Mouse (Mus musculus) liver, embryonic 12.5 days (tissue): ENCODE results near the gene Zfp511. TPM values are rescaled to one million over a fixed set of nuclear protein-coding genes. Genes with fewer than 3 reads are reported as not detected.

Experiments used
- ATAC-seq: fragments of 200-750 bp; cut with Nextera tagmentation; 2 replicates; pipeline ENCODE4 v1.8.0; 2017; ENCODE audit warnings: moderate number of reproducible peaks, mild to moderate bottlenecking, moderate library complexity
- H3K27ac ChIP-seq: fragments of 300-500 bp; sonication (generic); 2 replicates; pipeline ENCODE4 v1.5.1; 2016; ENCODE audit warnings: mild to moderate bottlenecking
- H3K27me3 ChIP-seq: fragments of 300-500 bp; sonication (generic); replicated peaks from 2 replicates; pipeline ENCODE4 v1.6.1; 2016; ENCODE audit warnings: mild to moderate bottlenecking, moderate library complexity
- H3K36me3 ChIP-seq: fragments of 300-500 bp; sonication (generic); 2 replicates; pipeline ENCODE4 v1.6.1; 2016; ENCODE audit warnings: mild to moderate bottlenecking, moderate library complexity
- H3K4me1 ChIP-seq: fragments of 300-500 bp; sonication (generic); 2 replicates; pipeline ENCODE4 v1.6.1; 2016
- H3K4me2 ChIP-seq: fragments of 300-500 bp; sonication (generic); 2 replicates; pipeline ENCODE4 v1.6.1; 2016; ENCODE audit warnings: mild to moderate bottlenecking, moderate library complexity
- H3K4me3 ChIP-seq: fragments of 300-500 bp; sonication (generic); 2 replicates; pipeline ENCODE4 v1.5.1; 2016; ENCODE audit warnings: mild to moderate bottlenecking, moderate library complexity
- H3K9ac ChIP-seq: fragments of 300-500 bp; sonication (generic); 2 replicates; pipeline ENCODE4 v1.6.1; 2016; ENCODE audit warnings: mild to moderate bottlenecking, moderate library complexity
- H3K9me3 ChIP-seq: fragments of 300-500 bp; sonication (generic); replicated peaks from 2 replicates; pipeline ENCODE4 v1.6.1; 2016; ENCODE audit warnings: mild to moderate bottlenecking, moderate library complexity
- WGBS: fragments of 180-500 bp; shearing (Covaris S2); methylation state at CpG from one replicate; pipeline ENCODE4 v1.1.7; 2016; ENCODE audit not compliant: insufficient replicate concordance; 5-methylcytosine and 5-hydroxymethylcytosine counted together
- polyA plus RNA-seq: library from polyadenylated mRNA; unstranded; fragments of >200 nt; fragmentation: Nextera tagmentation; extraction: Ambion mirVana; gene quantifications from 2 replicates; pipeline ENCODE4 v1.2.1, GENCODE M21; 2016

Zfp511 gene
- polyA plus RNA-seq, 1 experiment from 2014 or later = 28.7 TPM

DNA sequence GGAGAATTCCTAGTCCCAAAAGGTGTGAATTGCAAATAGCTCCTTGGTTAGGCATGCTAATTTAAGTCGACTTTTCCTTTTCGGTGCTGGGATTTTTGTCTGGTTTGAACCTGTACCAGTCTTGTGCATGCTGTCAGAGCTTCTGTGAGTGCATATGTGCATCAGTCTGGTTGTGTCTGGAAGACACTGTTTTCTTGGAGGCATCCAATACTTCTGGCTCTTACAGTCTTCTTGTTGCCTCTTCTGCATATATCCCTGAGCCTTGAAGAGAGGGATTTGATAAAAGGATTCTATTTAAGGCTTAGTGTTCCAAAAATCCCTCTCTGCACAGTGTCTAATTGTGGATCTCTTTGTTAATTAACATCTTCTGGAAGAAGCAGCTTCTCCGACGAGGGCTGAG lies 17.9 kb downstream of the Zfp511 start:
- H3K36me3 ChIP-seq = no peaks in the 10 kb centered on the region

DNA sequence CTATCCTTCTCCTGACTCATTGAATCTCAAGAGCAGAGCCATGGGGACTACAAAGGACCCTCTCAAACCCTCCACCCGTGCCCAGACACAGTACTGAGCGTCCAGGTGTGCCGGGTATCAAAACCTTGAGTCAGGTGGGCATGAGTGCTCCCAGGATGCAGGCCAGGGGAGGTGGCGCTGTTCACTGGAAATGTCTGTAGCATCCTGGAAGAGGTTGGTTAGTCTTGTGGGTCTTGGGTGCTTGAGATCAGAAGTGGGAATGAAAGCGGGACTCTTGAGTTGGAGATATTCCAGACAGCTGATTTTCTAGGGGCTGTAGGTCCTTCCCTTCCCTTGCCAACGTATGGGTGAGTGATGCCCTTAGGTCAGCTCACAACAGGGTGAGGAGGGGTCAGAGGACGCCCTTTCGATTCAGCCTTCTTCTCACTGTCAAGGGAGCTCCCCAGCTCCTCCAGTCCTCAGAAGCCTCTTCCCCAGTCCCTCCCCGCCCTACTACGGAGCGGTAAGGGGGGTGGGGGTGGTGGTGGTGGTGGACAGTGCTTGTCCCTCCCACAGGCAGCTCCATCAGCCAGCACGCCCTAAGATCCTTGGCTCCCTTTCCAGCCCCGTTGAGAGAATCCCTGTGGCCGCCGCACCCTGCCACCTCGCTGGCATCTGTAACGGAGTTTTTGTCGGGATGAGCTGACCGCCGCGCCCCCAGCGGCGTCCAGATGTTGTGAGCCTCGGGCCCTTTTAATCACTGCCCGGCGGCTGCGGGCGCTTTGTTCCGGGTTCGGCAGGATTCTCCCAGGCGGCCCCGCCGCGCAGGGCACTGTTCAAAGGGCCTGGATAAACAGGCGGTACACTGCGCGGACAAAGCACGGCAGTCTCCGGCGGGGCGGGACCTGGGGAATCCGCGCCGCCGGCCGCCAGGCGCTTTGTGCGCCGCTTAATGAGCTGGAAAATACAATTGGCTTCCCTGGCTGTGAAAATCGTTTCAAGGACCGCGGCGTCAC lies 21.5 kb downstream of the Zfp511 start:
- Histone ChIP-seq H3K27ac (no peak overlapping the region), H3K9me3 (no peaks in the 10 kb centered on the region), H3K9ac (no peak overlapping the region), H3K4me1 (no peaks in the 10 kb centered on the region), H3K36me3 (no peaks in the 10 kb centered on the region), H3K4me2 (peak overlapping the region; percentile 58), H3K4me3 (peak overlapping the region; percentile 37), H3K27me3 (peaks cover 100% of the 10 kb centered on the region)
- ATAC-seq = no peak
- WGBS = 4% methylated on average over 53 of the region's 53 CpGs

More for the DNA sequence above, 17.9 kb downstream of the Zfp511 start:
- no peak overlapping the region for H3K4me2 ChIP-seq
- no peak for ATAC-seq
- H3K9me3 ChIP-seq = no peaks in the 10 kb centered on the region
- WGBS = 66% methylated on average over 4 of the region's 4 CpGs
- H3K4me1 ChIP-seq = peaks cover 5% of the 10 kb centered on the region
- H3K4me3 ChIP-seq = no peak overlapping the region
- no peak overlapping the region for H3K9ac ChIP-seq
- H3K27ac ChIP-seq = no peak overlapping the region
- peaks cover 100% of the 10 kb centered on the region for H3K27me3 ChIP-seq

DNA sequence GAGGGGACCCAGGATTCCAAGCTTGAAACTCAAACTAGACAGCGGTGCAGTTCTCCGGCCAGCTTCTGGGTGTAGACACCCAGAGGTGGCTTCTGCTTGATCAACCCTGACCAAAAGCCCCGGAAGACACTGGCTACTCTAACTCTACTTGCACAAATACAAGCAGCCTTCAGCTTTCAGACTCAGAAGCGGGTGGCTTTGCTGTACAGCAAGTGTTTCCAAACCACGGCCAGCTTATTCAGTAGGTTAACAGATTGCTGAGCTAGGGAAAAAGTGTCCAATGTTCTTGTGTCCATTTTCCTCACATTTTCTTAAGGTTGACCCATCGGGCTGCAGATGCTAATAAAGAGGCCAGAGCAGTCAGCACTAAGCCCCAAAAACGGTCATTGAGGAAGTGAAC lies 22.3 kb downstream of the Zfp511 start:
- Histone ChIP-seq H3K9ac (no peak overlapping the region), H3K27me3 (peaks cover 100% of the 10 kb centered on the region), H3K27ac (no peak overlapping the region), H3K4me3 (no peak overlapping the region), H3K36me3 (no peaks in the 10 kb centered on the region), H3K9me3 (no peaks in the 10 kb centered on the region), H3K4me2 (peak overlapping the region; percentile 58), H3K4me1 (no peaks in the 10 kb centered on the region)
- no peak for ATAC-seq
- WGBS = 24% methylated on average over 7 of the region's 7 CpGs

DNA sequence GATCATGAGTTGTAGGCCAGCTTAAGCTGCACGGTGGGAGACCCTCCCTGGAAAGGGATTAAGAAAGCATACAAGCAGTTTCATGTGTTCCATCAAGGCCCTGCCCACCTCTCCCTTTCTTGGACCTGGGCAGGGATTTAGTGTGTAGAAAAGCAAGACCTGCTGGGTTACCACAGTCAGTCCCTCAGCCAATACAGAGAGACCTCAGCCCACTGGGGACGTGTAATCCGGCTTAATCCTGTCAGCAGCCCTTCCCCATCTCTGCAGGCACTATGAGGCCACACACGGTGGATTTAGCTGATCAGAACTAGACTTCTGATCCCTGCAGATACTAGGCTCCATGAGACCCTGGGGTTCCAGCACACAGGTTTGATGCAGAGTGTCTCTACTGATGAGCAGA lies 23.4 kb downstream of the Zfp511 start:
- H3K4me2 ChIP-seq = no peak overlapping the region
- H3K27me3 ChIP-seq = peaks cover 99% of the 10 kb centered on the region
- no peak overlapping the region for H3K27ac ChIP-seq
- H3K9ac ChIP-seq = no peak overlapping the region
- no peaks in the 10 kb centered on the region for H3K36me3 ChIP-seq
- ATAC-seq = no peak
- 17% methylated on average over 4 of the region's 4 CpGs for WGBS
- H3K4me1 ChIP-seq = no peaks in the 10 kb centered on the region
- H3K4me3 ChIP-seq = no peak overlapping the region
- no peaks in the 10 kb centered on the region for H3K9me3 ChIP-seq

DNA sequence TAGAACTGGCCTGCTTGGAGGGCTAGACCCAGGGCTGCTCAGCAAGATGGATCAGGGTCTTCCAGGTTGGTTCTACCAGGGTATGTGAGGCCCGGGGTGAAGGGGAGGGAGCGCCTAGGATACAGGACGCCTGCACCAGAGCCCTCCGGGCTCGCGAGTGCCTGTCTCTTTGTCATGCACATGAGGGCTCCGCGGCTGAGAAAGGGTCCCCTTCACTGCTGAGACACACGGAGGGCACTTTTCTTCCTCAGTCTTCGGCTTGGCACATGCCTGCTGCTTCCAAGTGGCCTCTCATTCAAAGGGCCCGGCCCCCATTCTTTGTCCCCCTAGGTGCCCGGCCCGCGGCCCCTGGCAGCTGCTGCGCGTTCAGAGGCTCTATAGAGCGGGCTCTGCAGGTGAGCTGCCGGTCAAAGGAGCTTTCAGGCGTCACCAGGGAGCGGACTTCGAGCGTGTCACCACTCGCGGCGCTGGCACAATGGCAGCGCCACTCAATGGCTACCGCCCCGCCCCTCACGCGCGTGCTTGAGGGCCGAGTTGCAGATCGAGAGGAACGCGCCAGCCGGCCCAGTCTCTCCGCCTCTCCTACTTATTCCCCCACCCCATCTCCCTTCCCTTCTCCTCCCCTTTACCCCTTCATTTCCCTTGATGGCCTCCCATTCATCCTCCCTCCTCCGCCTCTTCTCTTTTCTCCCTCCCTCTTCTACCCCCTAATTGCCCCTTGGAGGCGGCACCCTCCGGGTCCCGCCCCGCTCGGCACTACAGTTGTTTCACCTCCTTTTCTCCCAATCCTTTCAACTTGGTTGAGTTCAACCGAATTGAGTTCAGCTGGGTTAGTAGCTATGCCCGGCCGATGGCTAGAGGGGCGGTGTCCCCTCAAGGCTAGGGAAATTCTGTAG lies 25.0 kb downstream of the Zfp511 start:
- H3K36me3 ChIP-seq = no peaks in the 10 kb centered on the region
- ATAC-seq = no peak
- H3K9me3 ChIP-seq = no peaks in the 10 kb centered on the region
- H3K9ac ChIP-seq = no peak overlapping the region
- H3K4me1 ChIP-seq = no peaks in the 10 kb centered on the region
- 3% methylated on average over 47 of the region's 47 CpGs for WGBS
- peak overlapping the region; percentile 20 for H3K4me3 ChIP-seq
- peak overlapping the region; percentile 48 for H3K4me2 ChIP-seq
- peaks cover 99% of the 10 kb centered on the region for H3K27me3 ChIP-seq
- no peak overlapping the region for H3K27ac ChIP-seq

DNA sequence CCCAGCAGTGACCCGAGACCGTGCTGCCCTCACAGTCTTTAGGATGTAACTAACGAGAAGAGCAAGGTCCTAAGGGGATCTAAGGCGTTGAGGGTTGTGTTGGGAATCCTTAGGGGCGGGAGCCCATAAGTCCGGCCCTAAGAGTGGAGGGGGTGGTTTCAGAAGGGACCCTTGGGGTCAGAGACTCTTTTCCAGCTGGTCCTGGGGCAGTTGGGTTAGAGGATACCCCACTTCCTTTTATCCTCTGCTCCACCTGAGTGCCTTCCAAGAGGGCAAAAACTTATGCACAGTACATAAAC lies 25.6 kb downstream of the Zfp511 start:
- no peaks in the 10 kb centered on the region for H3K4me1 ChIP-seq
- H3K9ac ChIP-seq = no peak overlapping the region
- H3K4me2 ChIP-seq = no peak overlapping the region; the same call in 1 of the 2 replicates
- peaks cover 96% of the 10 kb centered on the region for H3K27me3 ChIP-seq
- no peak overlapping the region for H3K4me3 ChIP-seq
- no peaks in the 10 kb centered on the region for H3K36me3 ChIP-seq
- 4% methylated on average over 6 of the region's 6 CpGs for WGBS
- H3K27ac ChIP-seq = no peak overlapping the region
- no peak for ATAC-seq
- no peaks in the 10 kb centered on the region for H3K9me3 ChIP-seq

DNA sequence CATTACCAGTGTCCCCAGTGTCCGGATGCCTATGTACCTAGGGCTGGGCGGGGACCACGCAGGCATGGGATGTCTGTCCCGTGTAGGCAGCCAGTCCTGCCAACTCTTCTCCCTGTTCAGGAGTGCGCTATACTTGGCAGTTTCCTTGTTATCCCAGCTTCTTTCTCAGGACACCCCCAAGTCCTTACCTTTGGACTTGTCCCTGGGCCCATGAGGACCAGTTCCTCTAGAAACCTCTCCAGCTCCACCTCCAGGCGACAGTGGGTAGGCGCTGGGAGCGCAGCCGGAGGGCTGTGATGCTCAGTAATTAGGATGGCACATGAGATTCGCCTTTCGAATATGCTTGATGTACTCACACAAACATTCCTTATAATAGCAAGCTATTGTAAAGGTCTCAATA lies 26.1 kb downstream of the Zfp511 start:
- peaks cover 91% of the 10 kb centered on the region for H3K27me3 ChIP-seq
- WGBS = 17% methylated on average over 11 of the region's 11 CpGs
- H3K27ac ChIP-seq = no peak overlapping the region
- H3K9me3 ChIP-seq = no peaks in the 10 kb centered on the region
- H3K4me2 ChIP-seq = no peak overlapping the region
- H3K4me3 ChIP-seq = no peak overlapping the region
- H3K36me3 ChIP-seq = no peaks in the 10 kb centered on the region
- no peak overlapping the region for H3K9ac ChIP-seq
- 0 out of 2 replicates have a peak, but pooled peaks have one; percentile 17 for ATAC-seq
- H3K4me1 ChIP-seq = no peaks in the 10 kb centered on the region

DNA sequence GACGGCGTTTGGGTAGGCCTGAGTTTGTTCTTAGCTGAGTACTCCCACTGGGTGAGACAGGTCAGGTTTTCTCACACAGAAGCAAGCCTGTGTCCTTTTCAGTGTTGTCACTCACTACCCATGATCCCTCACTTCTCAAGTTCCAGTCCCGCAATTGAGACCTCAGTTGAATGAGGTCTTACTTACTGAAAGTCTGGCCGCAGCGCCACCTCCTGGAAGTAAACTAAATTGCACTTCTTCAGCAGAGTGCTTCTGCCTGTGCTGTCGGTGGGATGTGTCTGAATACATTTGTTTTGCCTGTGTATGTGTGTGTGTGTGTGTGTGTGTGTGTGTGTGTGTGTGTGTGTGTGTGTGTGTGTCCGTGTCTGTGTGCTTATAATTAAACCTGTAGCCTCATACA lies 26.9 kb downstream of the Zfp511 start:
- Histone ChIP-seq H3K4me2 (no peak overlapping the region), H3K9me3 (no peaks in the 10 kb centered on the region), H3K4me3 (no peak overlapping the region), H3K27me3 (peaks cover 83% of the 10 kb centered on the region), H3K4me1 (no peaks in the 10 kb centered on the region), H3K36me3 (no peaks in the 10 kb centered on the region), H3K9ac (no peak overlapping the region), H3K27ac (no peak overlapping the region)
- 16% methylated on average over 7 of the region's 7 CpGs for WGBS
- ATAC-seq = no peak

DNA sequence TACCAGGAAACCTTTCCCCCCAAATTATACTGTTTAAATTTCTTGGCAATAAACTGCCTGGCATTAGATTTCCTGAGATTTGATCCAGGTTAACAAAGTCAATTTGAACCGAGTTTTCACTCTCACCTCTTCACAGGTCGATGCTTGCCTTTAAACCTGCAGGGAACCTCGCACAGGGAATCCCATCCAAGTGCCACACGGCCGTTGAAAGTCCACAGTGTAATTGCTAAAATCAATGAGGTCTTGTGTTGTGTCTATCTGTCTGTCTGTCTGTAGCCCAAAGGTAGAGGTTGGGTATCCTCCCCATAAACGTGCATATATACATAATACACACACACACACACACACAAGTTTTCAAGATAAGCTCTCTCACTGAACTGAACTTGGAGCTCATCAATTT lies 31.2 kb downstream of the Zfp511 start:
- Histone ChIP-seq H3K4me2 (no peak overlapping the region), H3K27ac (no peak overlapping the region), H3K36me3 (no peaks in the 10 kb centered on the region), H3K4me1 (no peaks in the 10 kb centered on the region), H3K9ac (no peak overlapping the region), H3K4me3 (no peak overlapping the region), H3K9me3 (no peaks in the 10 kb centered on the region), H3K27me3 (peaks cover 65% of the 10 kb centered on the region)
- ATAC-seq = no peak
- WGBS = 39% methylated on average over 6 of the region's 6 CpGs

DNA sequence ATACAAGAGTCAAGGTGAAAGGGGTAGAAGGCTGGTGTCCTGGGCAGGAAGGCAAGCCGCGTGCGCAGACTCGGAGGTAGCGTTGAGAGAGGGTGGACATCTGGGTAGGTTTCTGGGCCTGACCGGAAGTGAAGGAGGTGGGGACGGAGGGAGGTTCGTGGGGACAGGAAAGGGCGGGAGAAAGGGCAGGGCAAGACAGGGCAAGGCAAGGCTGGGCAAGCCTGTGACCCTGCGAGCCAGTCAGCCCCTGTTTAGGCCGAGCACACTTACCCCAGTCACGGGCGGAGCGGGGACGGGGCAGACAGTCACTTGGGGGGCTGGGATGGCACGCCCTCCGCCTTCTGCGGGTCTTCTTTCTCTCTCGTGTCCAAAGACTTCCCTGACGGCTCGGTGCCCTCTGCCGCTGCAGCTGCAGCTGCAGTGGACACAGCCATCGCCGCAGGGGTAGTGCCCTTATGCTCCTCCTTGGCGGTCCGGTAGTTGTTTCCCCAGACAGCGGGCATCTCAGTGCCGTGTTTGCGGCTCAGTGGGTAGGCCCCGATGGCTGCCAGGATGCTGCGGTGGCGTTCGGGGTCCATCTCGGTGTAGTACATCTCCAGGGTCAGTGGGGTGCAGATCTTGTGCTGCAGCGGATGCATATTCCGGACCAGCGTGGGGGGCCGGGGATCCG lies 34.0 kb downstream of the Zfp511 start:
- Histone ChIP-seq H3K4me1 (no peaks in the 10 kb centered on the region), H3K36me3 (no peaks in the 10 kb centered on the region), H3K4me2 (peak overlapping the region; percentile 55), H3K4me3 (peak overlapping the region; percentile 16; the same call in 1 of the 2 replicates), H3K9me3 (no peaks in the 10 kb centered on the region), H3K9ac (no peak overlapping the region), H3K27me3 (peaks cover 46% of the 10 kb centered on the region), H3K27ac (no peak overlapping the region)
- 22% methylated on average over 39 of the region's 39 CpGs for WGBS
- peak; percentile 24; the same call in 1 of the 2 replicates for ATAC-seq

DNA sequence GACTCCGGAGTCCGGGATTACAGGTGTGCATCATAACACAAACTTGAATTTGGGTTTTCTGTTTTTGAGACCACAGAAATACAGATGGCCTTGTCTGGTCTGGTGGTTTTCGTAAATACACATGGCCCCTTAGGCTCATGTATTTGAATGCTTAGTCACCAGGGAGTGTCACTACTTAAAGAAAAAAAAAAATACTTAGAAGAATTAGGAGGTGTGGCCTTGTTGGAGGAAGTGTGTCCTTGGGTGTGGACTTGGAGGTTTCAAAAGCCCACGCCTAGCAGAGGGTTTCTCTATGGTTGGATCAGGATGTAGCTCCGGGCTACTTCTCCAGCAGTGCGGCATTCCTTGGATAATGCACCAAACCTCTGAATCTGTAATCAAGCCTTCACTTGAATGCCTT lies 41.5 kb downstream of the Zfp511 start:
- Histone ChIP-seq H3K9me3 (no peaks in the 10 kb centered on the region), H3K27me3 (peaks cover 41% of the 10 kb centered on the region), H3K27ac (no peak overlapping the region), H3K4me3 (no peak overlapping the region), H3K9ac (no peak overlapping the region), H3K36me3 (no peaks in the 10 kb centered on the region), H3K4me1 (0 out of 2 replicates have a peak, but pooled peaks cover 4% of the 10 kb centered on the region), H3K4me2 (no peak overlapping the region)
- WGBS = 54% methylated on average over 6 of the region's 6 CpGs
- no peak for ATAC-seq
